Mouse (Mus musculus) testis, adult 2 months (tissue): ENCODE results near the gene Syt8.

Experiments
- CTCF ChIP-seq: fragments of 200-500 bp; IDR thresholded peaks from 2 replicates; pipeline ENCODE4 v1.5.1; 2012; ENCODE audit warnings: low read depth, mild to moderate bottlenecking, inconsistent platforms, low read length, moderate library complexity; ENCODE audit not compliant: control insufficient read depth, insufficient read depth, insufficient replicate concordance
- POLR2A ChIP-seq: fragments of 200-500 bp; IDR thresholded peaks from 2 replicates; pipeline ENCODE4 v1.6.1; 2012; ENCODE audit warnings: low read depth, mild to moderate bottlenecking, inconsistent platforms, low read length, moderate library complexity; ENCODE audit not compliant: control insufficient read depth

GRCm38 (mm10) chr7:142478574-142478973 is 43.9 kb downstream of the Syt8 start:
- no peak for TF ChIP-seq POLR2A
- no peak for TF ChIP-seq CTCF
